Mouse (Mus musculus) limb, embryonic 14.5 days (tissue): Measurements from ENCODE around the gene Gm20517. TPM values are rescaled to one million over a fixed set of nuclear protein-coding genes. Genes with fewer than 3 reads are reported as not detected.
A peak's percentile ranks its signal among the peaks of the same experiment; 100 is the strongest.

Source experiments
- ATAC-seq: fragments of 200-750 bp; cut with Nextera tagmentation; 2 replicates; pipeline ENCODE4 v1.8.0; 2017; ENCODE audit warnings: low read depth, moderate number of reproducible peaks, moderate TSS enrichment; ENCODE audit not compliant: low FRiP score
- DNase-seq: peaks from one replicate; pipeline ENCODE4 v3.0.0-alpha.2; 2015; ENCODE audit warnings: low spot score
- H3K27ac ChIP-seq: fragments of 300-500 bp; sonication (generic); replicated peaks from 2 replicates; pipeline ENCODE4 v1.5.1; 2014; ENCODE audit warnings: low read depth, mild to moderate bottlenecking, low read length, moderate library complexity, mixed read lengths
- H3K27me3 ChIP-seq: fragments of 300-500 bp; sonication (generic); 2 replicates; pipeline ENCODE4 v1.6.1; 2014; ENCODE audit warnings: low read length, mixed read lengths; ENCODE audit not compliant: control insufficient read depth, insufficient read depth
- H3K36me3 ChIP-seq: fragments of 300-500 bp; sonication (generic); 2 replicates; pipeline ENCODE4 v1.6.1; 2014; ENCODE audit warnings: mild to moderate bottlenecking, low read length, moderate library complexity, mixed read lengths; ENCODE audit not compliant: control insufficient read depth, insufficient read depth
- H3K4me1 ChIP-seq: fragments of 300-500 bp; sonication (generic); 2 replicates; pipeline ENCODE4 v1.6.1; 2014; ENCODE audit warnings: antibody characterized with exemption, low read length, mixed read lengths; ENCODE audit not compliant: control insufficient read depth, insufficient read depth
- H3K4me2 ChIP-seq: fragments of 300-500 bp; sonication (generic); replicated peaks from 2 replicates; pipeline ENCODE4 v1.6.1; 2014; ENCODE audit warnings: low read depth, mild to moderate bottlenecking, low read length, moderate library complexity; ENCODE audit not compliant: severe bottlenecking
- H3K4me3 ChIP-seq: fragments of 300-500 bp; sonication (generic); replicated peaks from 2 replicates; pipeline ENCODE4 v1.5.1; 2014; ENCODE audit warnings: low read length
- H3K9ac ChIP-seq: fragments of 300-500 bp; sonication (generic); 2 replicates; pipeline ENCODE4 v1.6.1; 2014; ENCODE audit warnings: mild to moderate bottlenecking, low read depth, low read length, moderate library complexity; ENCODE audit not compliant: severe bottlenecking
- H3K9me3 ChIP-seq: fragments of 300-500 bp; sonication (generic); 2 replicates; pipeline ENCODE4 v1.6.1; 2016; ENCODE audit warnings: low read length; ENCODE audit not compliant: control insufficient read depth
- POLR2A ChIP-seq: fragments of 200-500 bp; IDR thresholded peaks from 2 replicates; pipeline ENCODE4 v1.8.0; 2012; ENCODE audit warnings: inconsistent platforms, mild to moderate bottlenecking, moderate library complexity, borderline replicate concordance; ENCODE audit not compliant: insufficient read depth, insufficient read length; ENCODE audit errors: extremely low read depth
- WGBS: fragments of 180-500 bp; shearing (Covaris S2); extraction: QIAGEN DNeasy Blood & Tissue Kit; methylation state at CpG from one replicate; pipeline ENCODE4 v1.1.7; 2014; 5-methylcytosine and 5-hydroxymethylcytosine counted together
- polyA plus RNA-seq, 2 experiments: library from polyadenylated mRNA; depleted of rRNA in 1 of 2; stranded (reverse) in 1 of 2; unstranded in 1 of 2; fragments of >200 nt; fragmentation: Nextera tagmentation in 1 of 2; extraction: Ambion mirVana in 1 of 2; gene quantifications; 2 replicates each; pipeline versions ENCODE4 v1.2.1 to v1.2.3; 2012 to 2014

Gm20517 gene
- polyA plus RNA-seq, 2 experiments = 1.3 to 1.4 TPM

DNA sequence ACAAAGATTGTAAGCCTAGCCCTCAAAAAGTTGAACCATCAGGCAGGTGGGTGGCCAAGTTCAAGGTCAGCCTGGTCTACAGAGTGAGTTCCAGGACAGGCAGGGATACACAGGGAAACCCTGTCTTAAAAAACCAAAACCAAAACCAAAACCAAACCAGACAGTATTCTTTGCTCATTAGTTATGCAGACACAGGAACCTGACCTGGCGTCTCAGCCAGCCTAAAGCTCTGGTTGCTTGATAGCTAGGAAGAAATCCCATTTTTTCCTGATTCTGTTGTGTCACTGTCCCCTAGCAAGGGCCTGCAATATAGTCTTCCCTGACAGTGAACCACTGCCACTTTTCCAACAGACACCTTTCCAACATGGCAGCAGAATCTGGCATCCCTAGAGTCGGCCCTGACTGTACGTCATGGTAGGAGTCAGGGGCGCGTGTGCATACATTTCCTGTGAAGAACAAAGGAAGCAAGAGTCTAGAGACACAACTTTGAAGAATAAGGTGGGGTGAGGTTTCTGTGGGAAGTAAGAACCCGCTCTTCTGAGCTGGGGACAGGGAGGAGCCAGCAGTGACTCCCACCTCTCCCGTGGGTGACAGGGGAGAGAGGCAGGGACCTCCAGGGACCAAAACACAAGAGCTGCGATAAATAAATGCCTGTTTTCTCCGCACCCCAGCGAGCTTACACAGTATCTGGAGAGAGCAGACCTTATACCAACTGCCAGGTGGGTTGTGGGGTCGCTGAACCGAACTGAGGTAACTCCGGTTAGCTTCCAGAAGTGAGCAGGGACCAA, 10.6 kb upstream of the Gm20517 start:
- 89% methylated on average over 13 of the region's 13 CpGs for WGBS

GRCm38 (mm10) chr17:47601389-47601755, 10.0 kb upstream of the Gm20517 start:
- Histone ChIP-seq H3K4me3 (no peak overlapping the region), H3K4me1 (peaks cover 19% of the 10 kb centered on the region), H3K9ac (no peak overlapping the region), H3K4me2 (no peak overlapping the region), H3K36me3 (peaks cover 92% of the 10 kb centered on the region), H3K27me3 (no peaks in the 10 kb centered on the region), H3K9me3 (no peaks in the 10 kb centered on the region), H3K27ac (no peak overlapping the region)
- no peak for TF ChIP-seq POLR2A
- ATAC-seq = no peak
- 94% methylated on average over 10 of the region's 10 CpGs for WGBS
- no peak for DNase-seq

More for the DNA sequence above, 10.6 kb upstream of the Gm20517 start:
- H3K27me3 ChIP-seq = no peaks in the 10 kb centered on the region
- H3K4me3 ChIP-seq = no peak overlapping the region
- H3K4me2 ChIP-seq = no peak overlapping the region
- H3K9me3 ChIP-seq = no peaks in the 10 kb centered on the region
- H3K9ac ChIP-seq = no peak overlapping the region
- 0 out of 2 replicates have a peak overlapping the region, but pooled peaks have one; percentile 26 for H3K27ac ChIP-seq
- TF ChIP-seq POLR2A = no peak
- DNase-seq (no peak), ATAC-seq (no peak)
- peaks cover 92% of the 10 kb centered on the region for H3K36me3 ChIP-seq
- H3K4me1 ChIP-seq = peaks cover 24% of the 10 kb centered on the region

DNA sequence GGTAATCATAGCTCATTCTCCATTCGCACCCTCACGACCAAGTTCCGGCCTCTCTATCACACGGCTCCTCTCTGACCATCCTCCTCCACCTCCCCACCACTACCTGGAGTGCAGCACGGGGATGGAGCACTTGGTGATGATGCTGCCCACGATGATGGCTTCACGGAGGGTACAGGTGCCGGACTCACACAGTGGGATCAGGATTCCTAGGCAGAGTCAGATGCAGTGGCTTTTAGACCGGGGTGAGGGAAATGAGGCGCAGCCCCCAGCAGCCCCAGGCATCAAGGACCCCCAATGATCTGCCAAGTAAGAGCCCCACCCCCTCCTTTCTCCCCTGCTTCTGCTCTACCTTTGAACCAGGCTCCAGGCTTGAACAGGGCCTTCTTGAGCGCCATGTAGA, 9.1 kb upstream of the Gm20517 start:
- H3K9me3 ChIP-seq = no peaks in the 10 kb centered on the region
- peaks cover 92% of the 10 kb centered on the region for H3K36me3 ChIP-seq
- DNase-seq (no peak), ATAC-seq (no peak)
- no peak for TF ChIP-seq POLR2A
- WGBS = 94% methylated on average over 11 of the region's 11 CpGs
- H3K4me2 ChIP-seq = no peak overlapping the region
- no peak overlapping the region for H3K27ac ChIP-seq
- H3K4me3 ChIP-seq = no peak overlapping the region
- H3K9ac ChIP-seq = no peak overlapping the region
- H3K4me1 ChIP-seq = peaks cover 10% of the 10 kb centered on the region
- H3K27me3 ChIP-seq = no peaks in the 10 kb centered on the region

DNA sequence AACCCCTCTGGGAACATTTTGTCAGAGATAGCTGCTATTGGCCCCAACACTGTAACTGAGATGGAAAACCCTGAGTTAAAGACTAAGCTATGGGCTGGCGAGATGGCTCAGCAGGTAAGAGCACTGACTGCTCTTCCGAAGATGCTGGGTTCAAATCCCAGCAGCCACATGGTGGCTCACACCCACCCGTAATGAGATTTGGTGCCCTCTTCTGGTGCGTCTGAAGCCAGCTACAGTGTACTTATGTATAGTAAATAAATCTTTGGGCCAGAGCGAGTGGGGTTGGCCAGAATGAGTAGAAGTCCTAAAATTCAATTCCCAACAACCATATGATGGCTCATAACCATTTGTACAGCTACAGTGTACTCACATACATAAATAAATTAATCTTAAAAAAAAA, 5.2 kb upstream of the Gm20517 start:
- no peaks in the 10 kb centered on the region for H3K27me3 ChIP-seq
- H3K4me2 ChIP-seq = no peak overlapping the region
- 69% methylated on average over 5 of the region's 5 CpGs for WGBS
- no peak overlapping the region for H3K27ac ChIP-seq
- H3K9me3 ChIP-seq = no peaks in the 10 kb centered on the region
- peaks cover 9% of the 10 kb centered on the region for H3K4me1 ChIP-seq
- peaks cover 53% of the 10 kb centered on the region for H3K36me3 ChIP-seq
- TF ChIP-seq POLR2A = no peak
- DNase-seq = no peak
- no peak overlapping the region for H3K9ac ChIP-seq
- H3K4me3 ChIP-seq = no peak overlapping the region
- no peak for ATAC-seq

DNA sequence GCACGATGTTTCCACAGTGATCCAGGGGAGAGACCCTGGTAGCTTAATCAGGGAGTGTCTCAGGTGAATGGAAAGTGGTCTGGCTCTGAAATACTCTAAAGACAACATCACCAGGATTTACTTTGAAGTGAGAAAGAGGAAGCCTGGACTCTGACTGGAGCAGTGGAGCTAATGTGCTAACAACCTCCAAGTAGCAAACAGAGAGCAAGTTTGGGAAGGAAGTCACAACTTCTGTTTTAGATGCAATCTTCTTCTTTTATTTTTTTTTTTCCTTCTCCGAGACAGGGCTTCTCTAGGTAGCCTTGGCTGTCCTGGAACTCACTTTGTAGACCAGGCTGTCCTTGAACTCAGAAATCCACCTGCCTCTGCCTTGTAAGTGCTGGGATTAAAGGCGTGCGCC, 2.2 kb upstream of the Gm20517 start:
- Histone ChIP-seq H3K9ac (no peak overlapping the region), H3K4me1 (peaks cover 19% of the 10 kb centered on the region), H3K27ac (no peak overlapping the region), H3K27me3 (no peaks in the 10 kb centered on the region), H3K36me3 (peaks cover 36% of the 10 kb centered on the region), H3K4me3 (no peak overlapping the region), H3K9me3 (no peaks in the 10 kb centered on the region), H3K4me2 (no peak overlapping the region)
- 92% methylated on average over 4 of the region's 4 CpGs for WGBS
- ATAC-seq (no peak), DNase-seq (no peak)
- no peak for TF ChIP-seq POLR2A
